Comparison of ENCODE assay signal across 10 mouse cellular contexts in genomic region chr16:10767158-10767557, GRCm38 (mm10). TPM values are rescaled to one million over a fixed set of nuclear protein-coding genes. Genes with fewer than 3 reads are reported as not detected.
DNase-seq lines count a peak whose midpoint lies in the region; ATAC-seq and TF ChIP-seq lines count a peak whose summit lies in the region.
"Had no signal": no experiment of that assay in that cellular context is flagged by ENCODE, and none has a peak within 500 bp of the region (broad histone marks: within the 10 kb centered on the region; RNA-seq: fewer than 3 reads in every experiment).

No protein-coding gene starts in this region.

- 27% methylated on average over 4 of the region's 4 CpGs for WGBS in forebrain, embryonic 12.5 days
- 33% methylated on average over 4 of the region's 4 CpGs for WGBS in forebrain, embryonic 13.5 days
- WGBS in kidney, postnatal 0 days, result 40% methylated on average over 4 of the region's 4 CpGs
- 43% methylated on average over 4 of the region's 4 CpGs for WGBS in lung, adult 2 months

- TF ChIP-seq POLR2A in lung, adult 2 months (IDR thresholded peaks at IDR 0.05; ENCODE audit: borderline replicate concordance, extremely low read depth, low read depth, low read length), result no peak

- no peak overlapping the region for H3K27ac ChIP-seq in forebrain, embryonic 12.5 days
- H3K27ac ChIP-seq in forebrain, embryonic 13.5 days, result no peak overlapping the region
- H3K27ac ChIP-seq in kidney, postnatal 0 days, result no peak overlapping the region

- peak; percentile 83 for TF ChIP-seq CTCF in kidney, postnatal 0 days (IDR thresholded peaks at IDR 0.05; ENCODE audit: low read depth)
- peak; percentile 69 for TF ChIP-seq CTCF in lung, adult 2 months (IDR thresholded peaks at IDR 0.05; ENCODE audit: insufficient read depth, low read length)

- no peak overlapping the region for H3K9ac ChIP-seq in forebrain, embryonic 12.5 days
- no peak overlapping the region for H3K9ac ChIP-seq in forebrain, embryonic 13.5 days
- no peak overlapping the region for H3K9ac ChIP-seq in kidney, postnatal 0 days (ENCODE audit: low read depth, low read length)

- H3K9me3 ChIP-seq in forebrain, embryonic 12.5 days, result no peaks in the 10 kb centered on the region
- H3K9me3 ChIP-seq in forebrain, embryonic 13.5 days (replicated peaks), result no peaks in the 10 kb centered on the region
- no peaks in the 10 kb centered on the region for H3K9me3 ChIP-seq in kidney, postnatal 0 days (replicated peaks; ENCODE audit: low read length)

- H3K4me2 ChIP-seq in forebrain, embryonic 12.5 days, result no peak overlapping the region
- no peak overlapping the region for H3K4me2 ChIP-seq in forebrain, embryonic 13.5 days
- H3K4me2 ChIP-seq in kidney, postnatal 0 days (ENCODE audit: low read length), result no peak overlapping the region

- H3K27me3 ChIP-seq in forebrain, embryonic 12.5 days, result peaks cover 5% of the 10 kb centered on the region; the same call in 1 of the 2 replicates
- 0 out of 2 replicates have a peak, but pooled peaks cover 3% of the 10 kb centered on the region for H3K27me3 ChIP-seq in forebrain, embryonic 13.5 days
- H3K27me3 ChIP-seq in kidney, postnatal 0 days (ENCODE audit: insufficient read depth, low read length), result no peaks in the 10 kb centered on the region

- no peak overlapping the region for H3K4me3 ChIP-seq in forebrain, embryonic 12.5 days (replicated peaks)
- no peak overlapping the region for H3K4me3 ChIP-seq in forebrain, embryonic 13.5 days
- H3K4me3 ChIP-seq in kidney, postnatal 0 days (replicated peaks; ENCODE audit: low read depth, low read length), result no peak overlapping the region
- no peak overlapping the region for H3K4me3 ChIP-seq in lung, adult 2 months (replicated peaks; ENCODE audit: extremely low read depth, low read depth, low read length)

- 0 out of 2 replicates have a peak, but pooled peaks have one; percentile 14 for ATAC-seq in forebrain, embryonic 12.5 days (ENCODE audit: low FRiP score)
- ATAC-seq in forebrain, embryonic 13.5 days, result no peak
- peak; percentile 40; the same call in 1 of the 2 replicates for ATAC-seq in kidney, postnatal 0 days (replicated peaks; ENCODE audit: low FRiP score, low read depth)

- DNase-seq in 416B (ENCODE audit: low read depth), result peak; percentile 84
- peak; percentile 85 for DNase-seq in adrenal gland, postnatal 10 days
- DNase-seq in embryo, embryonic 9.5 days (ENCODE audit: extremely low spot score), result peak; percentile 72
- peak; percentile 78 for DNase-seq in kidney, postnatal 0 days (ENCODE audit: low spot score)
- DNase-seq in lung, adult 2 months, result peak; percentile 64
- DNase-seq in spleen, postnatal 36 days (ENCODE audit: low spot score in 2 of 2), result peak; percentile 67 to 74

- no peaks in the 10 kb centered on the region for H3K4me1 ChIP-seq in forebrain, embryonic 12.5 days
- no peaks in the 10 kb centered on the region for H3K4me1 ChIP-seq in forebrain, embryonic 13.5 days
- no peaks in the 10 kb centered on the region for H3K4me1 ChIP-seq in kidney, postnatal 0 days (replicated peaks; ENCODE audit: insufficient read depth, low read length)
- 0 out of 2 replicates have a peak, but pooled peaks cover 3% of the 10 kb centered on the region for H3K4me1 ChIP-seq in lung, adult 2 months (ENCODE audit: control insufficient read depth, insufficient read depth, low read length)

- H3K36me3 ChIP-seq in forebrain, embryonic 12.5 days (replicated peaks), result no peaks in the 10 kb centered on the region
- no peaks in the 10 kb centered on the region for H3K36me3 ChIP-seq in forebrain, embryonic 13.5 days (ENCODE audit: poor library complexity, severe bottlenecking)
- H3K36me3 ChIP-seq in kidney, postnatal 0 days (ENCODE audit: insufficient read depth, low read length), result no peaks in the 10 kb centered on the region

RNA-seq across cellular contexts. Expression of gene Socs1, which starts 18.2 kb away (rescaled TPM):
- polyA plus RNA-seq in forebrain, embryonic 12.5 days (2016; fragmentation: Nextera tagmentation; extraction: Ambion mirVana), result 2.2 and 2.6 TPM in 2 replicates
- polyA plus RNA-seq in forebrain, embryonic 13.5 days (2015; fragmentation: Nextera tagmentation; extraction: Ambion mirVana), result 1.3 and 1.5 TPM in 2 replicates
- total RNA-seq in adrenal gland, postnatal 10 days (2021), result 1 to 10 TPM; 2.1 to 2.6 TPM
- 7.4 and 7.8 TPM in 2 replicates for polyA plus RNA-seq in kidney, postnatal 0 days (2015; fragmentation: Nextera tagmentation; extraction: Ambion mirVana)
- 8.8 and 11.6 TPM in 2 replicates for polyA plus RNA-seq in lung, adult 2 months (2012; rRNA removed)

RNA-seq across cellular contexts. Expression of gene Tnp2, which starts 21.3 kb away (rescaled TPM):
- polyA plus RNA-seq in forebrain, embryonic 12.5 days (2016; fragmentation: Nextera tagmentation; extraction: Ambion mirVana), result not detected in 2 replicates
- polyA plus RNA-seq in forebrain, embryonic 13.5 days (2015; fragmentation: Nextera tagmentation; extraction: Ambion mirVana), result not detected in 2 replicates
- total RNA-seq in adrenal gland, postnatal 10 days (2021), result not detected
- polyA plus RNA-seq in kidney, postnatal 0 days (2015; fragmentation: Nextera tagmentation; extraction: Ambion mirVana), result not detected in 2 replicates
- 0.82 and 2.7 TPM in 2 replicates for polyA plus RNA-seq in lung, adult 2 months (2012; rRNA removed)
- total RNA-seq: layer of hippocampus, adult 8-10 months had no signal
- polyA plus RNA-seq: stomach, embryonic 14.5 days had no signal

RNA-seq across cellular contexts. Expression of gene Prm3, which starts 23.6 kb away (rescaled TPM):
- polyA plus RNA-seq in forebrain, embryonic 12.5 days (2016; fragmentation: Nextera tagmentation; extraction: Ambion mirVana), result not detected in 2 replicates
- polyA plus RNA-seq in forebrain, embryonic 13.5 days (2015; fragmentation: Nextera tagmentation; extraction: Ambion mirVana), result not detected in 2 replicates
- not detected for total RNA-seq in adrenal gland, postnatal 10 days (2021)
- polyA plus RNA-seq in kidney, postnatal 0 days (2015; fragmentation: Nextera tagmentation; extraction: Ambion mirVana), result not detected in 2 replicates
- polyA plus RNA-seq in lung, adult 2 months (2012; rRNA removed), result not detected in 2 replicates
- total RNA-seq: layer of hippocampus, adult 8-10 months had no signal
- polyA plus RNA-seq: stomach, embryonic 14.5 days had no signal

RNA-seq across cellular contexts. Expression of gene Prm2, which starts 28.8 kb away (rescaled TPM):
- not detected in 2 replicates for polyA plus RNA-seq in forebrain, embryonic 12.5 days (2016; fragmentation: Nextera tagmentation; extraction: Ambion mirVana)
- polyA plus RNA-seq in forebrain, embryonic 13.5 days (2015; fragmentation: Nextera tagmentation; extraction: Ambion mirVana), result not detected in 2 replicates
- not detected for total RNA-seq in adrenal gland, postnatal 10 days (2021)
- polyA plus RNA-seq in kidney, postnatal 0 days (2015; fragmentation: Nextera tagmentation; extraction: Ambion mirVana), result not detected in 2 replicates
- 0.83 and 1.8 TPM in 2 replicates for polyA plus RNA-seq in lung, adult 2 months (2012; rRNA removed)
- total RNA-seq: layer of hippocampus, adult 8-10 months had no signal
- polyA plus RNA-seq: stomach, embryonic 14.5 days had no signal

RNA-seq across cellular contexts. Expression of gene Prm1, which starts 38.5 kb away (rescaled TPM):
- not detected in 2 replicates for polyA plus RNA-seq in forebrain, embryonic 12.5 days (2016; fragmentation: Nextera tagmentation; extraction: Ambion mirVana)
- not detected in 2 replicates for polyA plus RNA-seq in forebrain, embryonic 13.5 days (2015; fragmentation: Nextera tagmentation; extraction: Ambion mirVana)
- total RNA-seq in adrenal gland, postnatal 10 days (2021), result not detected
- polyA plus RNA-seq in kidney, postnatal 0 days (2015; fragmentation: Nextera tagmentation; extraction: Ambion mirVana), result not detected in 2 replicates
- polyA plus RNA-seq in lung, adult 2 months (2012; rRNA removed), result 0.36 and 1.8 TPM in 2 replicates
- total RNA-seq: layer of hippocampus, adult 8-10 months had no signal
- polyA plus RNA-seq: stomach, embryonic 14.5 days had no signal
